Mouse (Mus musculus): ENCODE data around the gene Ugt1a2.

Ugt1a2 gene

DNA sequence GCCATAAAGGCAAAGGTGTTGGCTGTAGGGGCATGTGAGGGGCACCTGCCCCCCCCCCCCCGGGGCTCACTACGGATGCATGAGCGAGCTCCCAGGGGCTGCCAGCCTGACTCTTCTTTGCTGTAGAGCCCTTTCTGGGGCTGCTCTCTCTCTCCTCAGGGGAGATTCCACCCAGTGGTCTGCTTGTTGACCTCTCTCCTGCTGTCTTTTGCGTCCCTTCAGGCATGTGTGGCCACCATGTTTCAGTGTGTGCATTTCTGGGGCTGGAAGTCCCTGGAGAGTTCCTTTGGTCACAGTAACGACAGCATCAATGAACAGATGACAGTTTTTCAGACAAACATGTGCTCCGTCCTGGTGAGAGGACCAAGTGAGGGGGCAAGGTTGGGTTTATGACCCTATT lies 58.0 kb downstream of the Ugt1a2 start:
- no peak for DNase-seq (ENCODE audit: low spot score)

DNA sequence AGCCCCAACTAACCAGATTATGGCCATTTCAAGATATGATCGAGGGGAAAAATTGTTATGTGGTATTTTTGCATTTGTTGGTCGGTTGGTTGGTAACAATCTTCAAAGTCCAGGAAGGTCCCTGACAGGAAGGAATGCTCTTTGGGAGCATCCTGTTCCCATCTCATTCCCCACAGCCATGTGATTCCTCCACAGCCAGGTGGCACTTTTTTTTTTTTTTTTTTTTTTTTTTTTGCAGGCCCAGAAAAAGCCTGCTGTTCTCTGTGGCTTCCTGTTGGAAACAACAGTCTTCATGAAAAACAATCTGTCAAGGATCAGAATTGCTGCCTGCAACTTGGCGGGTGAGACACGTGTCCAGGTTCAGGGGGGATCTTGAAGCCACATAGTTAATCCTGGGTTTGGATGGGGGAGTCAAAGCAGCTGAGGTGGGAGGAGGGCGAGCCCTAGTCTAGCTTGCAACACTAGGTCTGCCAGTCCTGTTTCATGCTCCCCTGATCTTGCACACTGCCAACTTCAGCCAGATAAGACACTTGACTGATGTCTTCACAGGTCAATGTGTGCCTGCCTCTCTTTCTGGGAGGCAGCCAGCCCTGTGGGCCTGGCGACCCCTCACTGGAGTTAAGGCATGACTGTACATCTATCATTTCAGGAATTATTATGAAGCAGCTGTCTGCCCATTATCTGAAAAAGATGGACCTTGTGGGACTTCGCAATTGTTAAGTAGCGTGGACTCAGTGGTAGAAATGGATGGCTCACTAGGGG lies 58.7 kb downstream of the Ugt1a2 start:
- DNase-seq (ENCODE audit: low spot score) = peak; percentile 78

DNA sequence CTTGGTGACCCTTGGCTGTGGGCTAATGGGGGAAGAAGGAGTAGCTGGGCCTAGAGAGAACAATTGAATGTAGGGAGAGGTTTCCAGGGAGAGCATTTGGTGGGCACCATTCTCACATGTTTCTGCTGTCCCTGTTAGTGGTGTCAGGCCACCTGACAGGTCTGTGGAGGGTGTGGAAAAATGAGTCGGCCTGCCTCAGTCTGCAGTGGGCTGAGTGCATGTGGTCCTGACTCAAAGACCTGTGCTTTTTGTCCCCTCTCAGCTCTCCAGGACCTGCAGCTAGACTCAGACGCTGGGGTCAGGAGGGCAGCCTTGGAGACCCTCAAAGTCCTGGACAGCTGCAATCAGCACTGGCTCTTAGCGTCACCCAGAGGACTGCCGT lies 59.2 kb downstream of the Ugt1a2 start:
- DNase-seq (ENCODE audit: low spot score) = no peak

DNA sequence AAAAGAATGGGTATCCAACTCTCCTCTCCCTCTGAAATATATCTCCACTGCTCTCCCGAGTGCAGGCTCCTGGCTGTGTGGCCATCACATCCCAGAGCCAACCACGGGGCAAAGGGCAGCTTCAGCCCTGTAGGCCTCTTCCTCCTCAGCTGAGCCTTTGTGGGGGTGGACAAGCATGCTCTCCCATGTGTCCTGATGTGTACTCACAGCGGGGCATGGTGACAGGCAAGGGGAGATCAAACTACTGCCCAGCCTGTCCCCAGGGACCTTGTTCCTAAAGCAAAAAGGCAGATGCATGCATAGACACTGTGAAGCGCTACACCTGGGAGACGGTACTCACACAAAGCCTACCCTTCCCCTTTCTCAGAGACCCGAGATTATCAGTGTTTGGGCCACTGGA lies 59.7 kb downstream of the Ugt1a2 start:
- peak; percentile 72 for DNase-seq (ENCODE audit: low spot score)

DNA sequence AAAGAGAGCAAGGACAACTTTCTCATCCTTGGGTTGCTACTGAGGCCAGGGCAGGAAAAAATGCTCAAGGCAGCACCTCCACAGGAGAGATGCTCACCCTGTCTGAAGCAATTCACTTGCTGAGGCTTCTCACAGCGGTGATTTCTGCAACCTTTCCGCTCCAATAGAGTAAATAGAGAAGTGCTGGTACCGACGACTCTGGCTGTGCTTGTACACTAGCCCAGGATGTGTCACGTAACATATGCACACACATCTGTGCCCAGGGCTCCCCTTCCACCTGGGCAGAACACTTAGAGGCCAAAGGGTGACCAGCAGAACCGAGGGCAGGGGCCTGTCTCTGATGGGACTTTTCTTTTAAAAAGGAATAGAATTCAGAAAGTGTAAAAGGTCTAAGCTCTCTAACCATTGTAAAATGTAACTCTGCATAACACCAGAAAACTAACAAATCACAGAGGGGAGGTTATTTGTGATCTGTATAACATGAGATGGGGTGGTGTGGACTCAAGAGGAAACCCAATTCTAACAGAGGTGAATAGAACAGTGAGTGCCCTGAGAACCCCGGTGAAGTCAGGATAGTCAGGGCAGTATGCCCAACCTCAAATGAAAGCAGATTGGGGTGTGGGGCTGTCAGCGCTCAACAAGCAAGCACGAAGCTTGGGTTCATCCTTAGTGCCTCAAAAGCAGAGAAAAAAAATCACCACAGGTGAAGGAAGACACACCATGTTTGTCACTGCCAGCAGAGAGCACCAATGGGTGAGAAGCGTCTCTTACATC lies 60.4 kb downstream of the Ugt1a2 start:
- DNase-seq (ENCODE audit: low spot score) = no peak

DNA sequence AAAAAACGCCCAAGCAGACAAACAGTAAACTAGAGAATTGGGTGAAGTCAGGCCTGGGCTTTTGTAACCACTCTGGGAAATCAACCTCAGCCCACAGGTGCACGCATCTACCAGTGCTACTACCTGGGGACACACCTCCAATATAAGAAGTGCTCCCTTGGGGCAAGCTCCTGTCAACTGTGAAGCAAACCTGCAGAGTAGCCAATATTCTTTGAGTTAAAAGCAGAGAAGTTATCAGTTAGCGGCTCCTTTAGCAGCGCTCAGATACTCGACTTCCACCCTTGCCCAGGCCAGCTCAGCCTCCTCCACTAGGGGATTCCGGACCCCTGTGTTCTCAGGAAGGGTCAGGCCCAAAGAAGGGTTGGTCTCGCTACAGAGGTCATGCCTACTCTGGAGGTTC lies 61.3 kb downstream of the Ugt1a2 start:
- no peak for DNase-seq (ENCODE audit: low spot score)

DNA sequence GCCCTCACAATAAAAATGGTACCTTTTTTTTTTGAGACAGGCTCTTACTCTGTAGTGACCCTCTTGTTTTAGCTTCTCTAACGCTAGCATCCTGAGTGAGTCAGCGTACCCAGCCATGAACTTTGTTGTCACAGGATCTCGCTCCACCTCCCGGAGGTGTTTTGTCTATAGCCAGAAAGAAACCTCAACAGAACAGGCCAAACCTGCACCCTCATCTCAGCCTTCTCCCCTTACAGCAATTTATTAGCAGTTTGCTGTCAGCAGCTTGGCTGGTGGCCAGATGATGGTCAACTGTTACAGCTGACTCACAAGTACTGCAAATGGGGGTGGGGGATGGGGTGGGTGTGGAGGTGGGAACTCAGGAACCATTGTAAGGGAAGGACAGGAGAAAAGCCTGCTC lies 61.9 kb downstream of the Ugt1a2 start:
- DNase-seq (ENCODE audit: low spot score) = peak; percentile 99

DNA sequence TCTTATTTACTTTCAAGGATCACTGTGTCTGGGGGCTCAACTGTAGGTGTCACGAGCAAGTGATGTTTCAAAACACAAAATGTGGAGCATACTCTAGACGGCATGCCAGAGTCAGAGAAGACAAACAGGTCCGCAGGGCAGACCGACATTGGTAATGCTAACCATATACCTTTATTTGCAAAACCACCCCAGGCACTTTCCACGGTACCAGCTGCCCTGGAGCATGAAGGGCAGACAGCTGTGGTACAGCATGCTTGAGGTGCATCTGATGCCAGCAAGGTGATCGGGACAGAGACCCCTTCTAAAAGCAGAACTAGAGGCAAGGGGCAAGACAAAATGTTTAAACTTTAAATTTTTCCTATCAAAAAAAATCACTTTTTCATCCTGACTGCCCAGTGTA lies 62.6 kb downstream of the Ugt1a2 start:
- no peak for DNase-seq (ENCODE audit: low spot score)

DNA sequence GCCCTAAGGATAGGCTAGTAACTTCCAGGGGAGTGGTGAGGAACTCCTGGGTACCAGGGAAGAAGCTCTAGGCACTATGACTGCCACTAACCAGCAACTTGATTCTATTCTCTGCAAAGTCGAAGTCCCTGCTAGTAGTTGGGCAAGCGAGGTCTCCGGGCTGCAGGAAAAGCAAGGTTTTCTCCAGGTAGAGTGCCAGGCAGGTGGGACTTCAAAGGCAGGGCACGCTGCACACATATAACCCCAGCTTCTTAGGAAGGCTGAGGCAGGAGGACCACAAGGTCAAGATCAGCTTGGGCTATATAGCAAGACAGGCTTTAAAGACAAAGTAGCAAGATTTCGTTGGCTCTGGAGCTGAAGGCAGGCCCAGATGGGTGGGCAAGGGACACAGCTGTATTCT lies 63.4 kb downstream of the Ugt1a2 start:
- DNase-seq (ENCODE audit: low spot score) = no peak

DNA sequence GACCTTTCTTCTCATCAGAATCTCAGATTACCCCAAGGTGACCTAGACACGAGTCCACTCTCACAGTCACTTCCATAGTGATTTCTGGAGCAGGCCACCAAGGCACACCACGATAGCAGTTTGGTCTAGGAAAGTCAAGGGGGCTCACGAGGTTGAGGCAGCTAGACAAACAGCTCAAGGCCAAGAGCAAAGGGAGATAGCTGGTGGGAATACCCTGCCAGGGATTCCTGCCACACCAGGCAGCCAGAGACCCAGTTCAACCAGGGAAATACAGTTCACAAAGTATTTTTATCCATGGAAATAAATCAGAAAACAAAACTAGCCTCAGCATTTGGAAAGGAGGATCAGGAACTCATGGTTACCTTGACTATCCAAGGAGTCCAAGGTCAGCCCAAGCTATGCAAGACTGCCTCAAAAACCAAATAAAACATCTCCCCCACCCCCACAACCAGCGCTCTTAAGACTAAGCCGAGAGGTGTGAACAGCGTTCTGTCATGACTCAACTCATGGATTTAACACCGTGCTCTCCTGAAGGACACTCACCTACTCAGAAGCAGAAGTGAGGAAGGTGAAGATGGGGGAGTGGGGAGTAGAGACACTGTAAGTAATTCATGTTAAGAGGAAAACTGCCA lies 64.0 kb downstream of the Ugt1a2 start:
- DNase-seq (ENCODE audit: low spot score) = no peak

DNA sequence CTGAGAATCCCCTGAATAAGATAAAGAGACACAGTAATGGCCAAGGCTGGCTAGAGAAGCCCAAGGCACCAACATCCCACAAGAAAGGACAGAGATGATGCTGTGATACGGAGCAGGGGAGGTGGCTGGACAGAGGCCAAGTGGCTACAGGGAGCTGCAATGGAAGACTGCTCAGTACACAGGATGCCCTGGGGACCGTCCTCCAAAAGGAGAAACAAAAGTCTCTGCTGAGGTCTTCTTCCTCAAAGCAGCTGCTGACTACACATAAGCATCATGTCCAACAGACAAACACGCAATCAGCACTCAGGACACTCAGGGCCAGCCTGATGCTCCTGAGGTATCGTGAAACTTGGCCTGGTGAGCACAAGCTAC lies 64.5 kb downstream of the Ugt1a2 start:
- no peak for DNase-seq (ENCODE audit: low spot score)

DNA sequence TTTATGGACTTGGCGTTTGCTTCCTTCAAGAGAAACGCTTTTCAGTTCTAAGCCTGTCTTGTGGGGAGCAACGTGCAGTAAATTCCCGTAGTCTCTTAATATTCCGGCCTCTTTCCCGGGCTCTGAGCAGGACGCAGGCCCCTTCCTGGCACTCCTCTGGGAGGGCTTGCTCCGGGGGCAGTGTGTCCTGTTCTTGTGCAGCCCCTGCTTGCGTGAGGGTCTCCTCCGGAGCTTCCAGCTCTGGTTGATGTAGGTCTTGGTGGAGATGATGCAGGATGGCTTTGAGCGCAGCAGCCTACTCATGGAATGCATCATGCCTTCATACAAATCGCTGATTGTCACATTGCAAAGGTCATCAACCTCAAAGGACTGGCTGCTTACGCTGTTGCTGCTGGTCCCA lies 65.7 kb downstream of the Ugt1a2 start:
- no peak for DNase-seq (ENCODE audit: low spot score)

DNA sequence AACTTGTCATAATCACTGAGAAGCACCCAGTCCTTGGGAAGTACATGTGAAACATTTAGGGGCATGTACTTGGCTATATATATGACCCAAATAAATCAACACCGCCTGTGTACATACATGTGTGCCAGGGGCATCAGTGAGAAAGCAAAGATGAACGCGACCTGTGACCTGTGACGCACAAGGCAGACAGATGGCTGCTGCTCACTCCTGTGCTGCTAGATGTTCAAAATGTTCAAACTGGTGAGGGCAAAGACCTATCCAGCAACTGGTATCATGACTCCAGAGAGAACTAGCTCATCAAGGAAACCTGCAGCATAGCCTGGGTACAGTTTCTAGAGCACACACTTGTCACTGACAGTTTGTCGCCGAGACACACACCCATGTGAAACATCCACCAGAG lies 67.1 kb downstream of the Ugt1a2 start:
- DNase-seq (ENCODE audit: low spot score) = no peak

DNA sequence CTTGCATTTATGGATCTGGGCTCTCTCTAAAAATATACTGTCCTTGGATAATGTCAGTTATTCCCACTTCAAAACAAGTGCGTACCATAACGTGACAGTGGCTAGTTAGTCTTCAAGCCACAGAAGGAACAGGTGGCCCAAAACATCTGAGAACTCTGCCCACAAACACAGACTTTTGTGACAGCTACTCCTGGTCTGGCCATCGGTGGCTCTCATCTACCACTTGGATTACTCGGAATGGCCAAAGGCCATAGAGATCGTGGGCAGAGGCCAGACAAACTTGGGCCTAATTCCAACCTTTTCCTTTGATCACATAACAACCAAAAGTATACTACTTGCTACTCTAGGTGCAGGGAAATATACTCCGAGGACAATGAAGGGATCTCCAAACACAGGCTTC lies 67.7 kb downstream of the Ugt1a2 start:
- no peak for DNase-seq (ENCODE audit: low spot score)
